Mouse (Mus musculus) cerebellum, postnatal 14 days (tissue): ENCODE data around the gene Gm2026.
"Not testable (repeated sequence)": the region's sequence is repeated elsewhere in the genome, so short reads cannot be mapped to it uniquely, and the experiment has no call there.

Experiments used
- DNase-seq, 2 experiments: peaks; one replicate each; pipeline ENCODE4 v3.0.0; 2021; ENCODE audit warnings: mixed read lengths in 2 of 2

Gm2026 gene

DNA sequence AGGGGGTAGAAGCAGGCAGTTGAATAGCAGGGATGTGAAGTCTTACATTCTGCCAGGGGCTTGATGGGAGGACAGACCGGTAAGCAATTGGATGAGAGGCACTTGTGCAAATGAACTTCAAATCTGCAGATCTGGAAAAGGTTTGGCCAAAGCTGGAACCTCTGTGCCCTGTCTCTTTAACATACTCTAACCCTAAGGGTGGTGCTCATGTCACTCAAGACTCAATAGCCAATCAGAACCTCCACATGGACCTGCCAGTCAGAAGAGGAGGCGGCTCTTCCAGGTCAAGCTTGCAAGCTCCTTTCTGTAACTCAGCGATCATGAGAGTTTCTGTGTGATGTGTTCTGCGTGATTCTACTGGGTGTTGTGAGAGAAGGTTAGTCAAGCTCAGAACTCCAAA lies at the start of gene Gm2026:
Gm2026 (plus strand) TSS at position 301 of the 400 bp plus-strand sequence.
- DNase-seq: not testable (repeated sequence)

- DNase-seq: not testable (repeated sequence)
Measured at GRCm38 (mm10) chr2:175931000-175931399, 34.1 kb upstream of the Gm2026 start, which contains the start of gene Zfp966. TSS of gene Zfp966 (minus strand) at chr2:175931100.
